Mouse (Mus musculus) cerebellum, adult 2 months (tissue): ENCODE results near the gene Med15. TPM values are rescaled to one million over a fixed set of nuclear protein-coding genes. Genes with fewer than 3 reads are reported as not detected.

Experiments used
- DNase-seq, 2 experiments: peaks; one replicate each; pipeline ENCODE4 v3.0.0; 2021
- H3K27ac ChIP-seq: fragments of 200-500 bp; 2 replicates; pipeline ENCODE4 v1.5.1; 2012; ENCODE audit warnings: low read length, control low read depth, inconsistent platforms; ENCODE audit not compliant: insufficient read depth
- H3K27me3 ChIP-seq: fragments of 200-500 bp; 2 replicates; pipeline ENCODE4 v1.6.1; 2012; ENCODE audit warnings: inconsistent platforms, mild to moderate bottlenecking, low read length, moderate library complexity; ENCODE audit not compliant: control insufficient read depth, insufficient read depth
- H3K4me1 ChIP-seq: fragments of 200-500 bp; 2 replicates; pipeline ENCODE4 v1.6.1; 2011; ENCODE audit warnings: low read length; ENCODE audit not compliant: control insufficient read depth, insufficient read depth
- H3K4me3 ChIP-seq: fragments of 200-500 bp; replicated peaks from 2 replicates; pipeline ENCODE3; 2011; ENCODE audit warnings: mild to moderate bottlenecking, low read depth, low read length, control low read depth; ENCODE audit not compliant: insufficient read depth
- CTCF ChIP-seq: fragments of 200-500 bp; IDR thresholded peaks from 2 replicates; pipeline ENCODE4 v1.5.1; 2011; ENCODE audit warnings: low read depth, mild to moderate bottlenecking, control low read depth, low read length, moderate library complexity, borderline replicate concordance; ENCODE audit not compliant: insufficient read depth
- POLR2A ChIP-seq: fragments of 200-500 bp; IDR thresholded peaks from 2 replicates; pipeline ENCODE4 v1.6.1; 2011; ENCODE audit warnings: low read length, control low read depth, borderline replicate concordance; ENCODE audit not compliant: insufficient read depth
- WGBS: fragments of 180-500 bp; shearing (Covaris S2); methylation state at CpG from one replicate; pipeline ENCODE4 v1.1.7; 2018; 5-methylcytosine and 5-hydroxymethylcytosine counted together
- polyA plus RNA-seq: library from polyadenylated mRNA; depleted of rRNA; stranded (reverse); fragments of >200 nt; gene quantifications from 2 replicates; pipeline ENCODE4 v1.2.3, GENCODE M21; 2012

The Med15 gene
- polyA plus RNA-seq, 1 experiment, result 73.1 TPM

DNA sequence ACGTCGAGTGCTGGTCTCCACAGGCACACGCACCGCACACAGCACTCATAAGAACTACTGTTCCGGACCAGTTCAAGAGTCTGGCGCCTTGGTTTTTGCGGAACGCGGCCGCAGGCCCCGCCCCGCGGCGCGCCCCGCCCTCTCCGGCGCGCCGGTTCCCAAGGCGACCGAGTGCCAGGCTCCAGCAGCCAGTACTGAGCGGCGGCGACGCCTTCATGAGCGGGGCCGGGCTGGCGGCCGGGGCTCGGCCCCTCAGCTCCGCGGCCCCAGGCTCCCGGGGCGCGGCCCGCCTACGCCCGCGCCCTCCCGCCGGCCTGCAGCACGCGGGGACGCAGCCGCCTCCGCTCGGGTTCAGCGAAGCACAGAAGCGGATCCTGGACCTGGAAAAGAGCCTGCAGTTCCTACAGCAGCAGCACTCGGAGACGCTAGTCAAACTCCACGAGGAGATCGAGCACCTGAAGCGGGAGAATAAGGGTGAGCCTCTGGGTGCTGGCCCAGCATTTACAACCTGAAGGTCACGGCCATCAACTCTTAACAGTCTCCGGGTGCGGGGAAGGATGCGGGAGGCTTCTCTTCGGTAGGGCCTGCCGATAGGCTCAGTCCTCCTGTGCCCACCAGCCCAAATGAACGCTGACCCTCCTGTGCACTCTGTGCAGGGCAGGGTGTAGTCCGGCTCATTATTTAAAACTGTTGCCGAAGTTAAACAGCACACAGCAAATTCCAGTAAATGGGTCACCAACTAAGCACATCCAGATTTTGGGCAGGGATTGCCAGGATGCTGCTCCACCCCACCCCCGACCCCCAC lies 86.2 kb downstream of the Med15 start, which contains the start of gene Ccdc74a:
Ccdc74a (plus strand) TSS at position 161 of the 805 bp plus-strand sequence.
- DNase-seq, result peak; percentile 86 to 91
- H3K4me3 ChIP-seq, result peak within 1 kb of the TSS; percentile 65
- peaks cover 54% of the 10 kb centered on the region for H3K4me1 ChIP-seq
- H3K27me3 ChIP-seq, result no peaks in the 10 kb centered on the region
- TF ChIP-seq CTCF (no peak), POLR2A (peak; percentile 53; the same call in 1 of the 2 replicates)
- H3K27ac ChIP-seq, result peak within 1 kb of the TSS; percentile 83
- WGBS, result under 1% methylated on average over 65 of the region's 65 CpGs

DNA sequence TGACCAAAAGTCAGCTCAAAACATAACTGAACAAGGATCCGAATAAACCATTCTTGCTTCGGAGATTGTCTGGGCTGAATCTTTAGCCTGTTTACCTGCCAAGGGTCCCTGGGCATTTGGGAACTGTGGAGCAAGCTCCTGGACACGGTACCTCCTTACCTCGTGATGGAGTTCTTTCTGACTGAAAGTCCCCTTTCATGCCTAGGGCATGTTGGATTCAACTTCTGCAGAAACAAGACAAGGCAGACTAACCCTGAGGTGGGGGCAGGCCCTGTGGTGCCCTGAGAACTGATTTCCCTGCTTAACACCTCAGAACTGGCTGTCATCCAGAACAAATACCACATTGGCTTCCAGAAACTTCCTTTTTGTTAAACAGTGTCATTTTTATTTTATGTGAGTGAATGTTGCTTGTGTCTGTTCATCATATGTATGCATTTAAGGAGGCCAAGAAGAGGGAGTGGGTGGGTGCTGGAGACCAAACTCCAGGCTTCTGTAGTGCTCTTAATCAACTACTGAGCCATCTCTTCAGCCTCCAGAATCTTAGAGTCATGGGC lies 89.2 kb downstream of the Med15 start:
- H3K27me3 ChIP-seq, result no peaks in the 10 kb centered on the region
- peaks cover 42% of the 10 kb centered on the region for H3K4me1 ChIP-seq
- H3K4me3 ChIP-seq, result no peak overlapping the region
- peak overlapping the region; percentile 94 for H3K27ac ChIP-seq
- DNase-seq, result peak; percentile 31
- WGBS, result 77% methylated on average over 4 of the region's 4 CpGs
- TF ChIP-seq CTCF (no peak), POLR2A (no peak)

DNA sequence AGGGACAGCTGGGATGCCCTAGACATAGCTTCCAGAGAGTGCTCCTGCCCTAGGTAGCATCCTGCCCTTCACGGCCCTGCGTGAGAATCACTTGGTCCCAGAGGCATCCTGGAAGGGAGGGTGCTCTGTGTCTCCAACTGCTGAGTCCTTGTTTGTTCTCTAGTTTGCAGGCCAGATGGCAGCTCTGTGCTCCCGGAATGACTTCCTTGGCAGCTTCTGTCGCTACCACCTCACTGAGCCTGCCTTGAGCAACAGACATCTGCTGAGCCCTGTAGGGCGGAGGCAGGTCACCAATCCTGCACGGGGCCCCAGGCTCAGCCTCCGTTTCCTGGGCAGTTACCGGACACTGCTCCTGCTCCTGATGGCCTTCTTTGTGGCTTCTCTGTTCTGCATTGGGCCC lies 90.4 kb downstream of the Med15 start:
- DNase-seq, result peak; percentile 91 to 97
- 4% methylated on average over 8 of the region's 8 CpGs for WGBS
- H3K27me3 ChIP-seq, result no peaks in the 10 kb centered on the region
- TF ChIP-seq CTCF (no peak), POLR2A (peak; percentile 37; the same call in 1 of the 2 replicates)
- peaks cover 34% of the 10 kb centered on the region for H3K4me1 ChIP-seq
- H3K4me3 ChIP-seq, result no peak overlapping the region
- H3K27ac ChIP-seq, result peak overlapping the region; percentile 93

DNA sequence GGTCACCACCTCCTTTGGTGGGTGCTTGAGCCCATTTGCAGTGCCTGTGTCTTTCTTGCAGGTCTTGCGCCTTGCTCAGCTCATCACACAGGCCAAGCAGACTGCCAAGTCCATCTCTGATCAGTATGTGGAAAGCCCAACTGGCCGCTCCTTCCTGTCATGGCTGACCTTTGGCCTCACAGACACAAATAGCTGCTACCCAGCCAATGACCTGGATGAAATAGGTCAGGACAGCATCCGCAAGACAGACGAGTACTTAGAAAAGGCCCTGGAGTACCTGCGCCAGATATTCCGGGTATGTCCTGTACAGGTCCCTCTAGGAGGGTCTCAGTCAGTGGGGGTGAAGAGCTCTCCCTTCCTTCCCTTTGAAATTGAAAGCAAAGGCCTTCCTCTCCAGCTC lies 91.4 kb downstream of the Med15 start:
- Histone ChIP-seq H3K4me1 (peaks cover 34% of the 10 kb centered on the region), H3K27me3 (no peaks in the 10 kb centered on the region), H3K4me3 (no peak overlapping the region), H3K27ac (peak overlapping the region; percentile 63)
- DNase-seq, result peak; percentile 38 to 44
- WGBS, result 77% methylated on average over 6 of the region's 6 CpGs
- TF ChIP-seq POLR2A (no peak), CTCF (no peak)

DNA sequence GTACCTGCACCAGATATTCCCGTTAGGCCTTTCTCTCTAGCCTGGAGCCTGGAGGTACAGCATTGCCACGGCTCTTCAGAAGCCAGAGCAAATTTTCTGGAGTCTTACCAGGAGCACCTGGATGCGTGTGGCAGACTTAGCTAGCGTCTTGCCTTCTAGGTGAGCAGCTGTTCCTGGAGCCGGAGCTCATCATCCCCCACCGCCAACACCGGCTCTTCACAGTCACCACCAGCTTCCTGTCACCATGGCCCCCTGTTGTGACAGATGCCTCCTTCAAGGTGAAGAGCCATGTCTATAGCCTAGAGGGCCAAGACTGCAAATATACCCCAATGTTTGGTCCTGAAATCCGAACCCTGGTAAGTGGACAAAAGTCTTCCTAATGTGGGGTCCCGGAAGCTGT lies 92.0 kb downstream of the Med15 start:
- TF ChIP-seq CTCF (no peak), POLR2A (no peak)
- 74% methylated on average over 9 of the region's 9 CpGs for WGBS
- Histone ChIP-seq H3K27me3 (no peaks in the 10 kb centered on the region), H3K4me3 (no peak overlapping the region), H3K27ac (0 out of 2 replicates have a peak overlapping the region, but pooled peaks have one; percentile 50), H3K4me1 (peaks cover 34% of the 10 kb centered on the region)
- peak; percentile 29 to 34 for DNase-seq

DNA sequence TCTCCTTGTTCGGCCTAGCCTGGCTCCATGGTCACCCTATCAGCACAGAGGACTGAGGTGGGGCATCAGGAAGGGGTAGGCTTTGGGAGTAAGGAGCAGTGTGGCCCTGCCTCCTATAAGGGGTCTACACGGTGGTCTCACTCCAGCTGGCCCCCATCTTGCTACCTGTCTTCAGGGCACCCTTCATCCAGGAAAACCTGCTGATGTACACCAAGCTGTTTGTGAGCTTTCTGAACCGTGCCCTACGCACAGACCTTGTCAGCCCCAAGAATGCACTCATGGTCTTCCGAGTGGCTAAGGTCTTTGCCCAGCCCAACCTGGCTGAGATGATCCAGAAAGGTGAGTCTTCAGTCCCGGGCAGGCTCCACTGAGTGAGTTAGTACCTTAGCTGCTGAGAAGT lies 92.7 kb downstream of the Med15 start:
- no peak for DNase-seq
- no peak for TF ChIP-seq CTCF
- no peak for TF ChIP-seq POLR2A
- Histone ChIP-seq H3K27ac (0 out of 2 replicates have a peak overlapping the region, but pooled peaks have one; percentile 4), H3K4me1 (peaks cover 34% of the 10 kb centered on the region), H3K4me3 (no peak overlapping the region), H3K27me3 (no peaks in the 10 kb centered on the region)
- WGBS, result 97% methylated on average over 6 of the region's 6 CpGs

DNA sequence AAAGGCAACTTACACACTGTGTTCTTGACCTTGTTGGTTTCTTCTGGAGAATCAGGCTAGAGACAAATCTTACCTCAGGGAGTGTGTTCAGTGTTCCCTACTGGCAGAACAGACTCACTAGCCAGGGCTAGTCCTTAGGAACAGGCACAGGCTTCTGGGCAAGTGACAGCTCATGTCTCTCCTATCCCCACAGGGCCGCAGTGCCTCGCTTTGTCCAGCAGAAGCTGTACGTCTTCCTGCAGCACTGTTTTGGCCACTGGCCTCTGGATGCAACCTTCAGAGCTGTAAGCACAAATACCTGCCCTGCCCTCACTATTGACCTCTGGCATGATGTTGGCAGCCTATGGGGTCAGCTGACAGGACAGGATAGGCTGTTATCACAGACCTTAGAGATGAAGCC lies 93.6 kb downstream of the Med15 start:
- no peak overlapping the region for H3K27ac ChIP-seq
- H3K27me3 ChIP-seq, result no peaks in the 10 kb centered on the region
- H3K4me1 ChIP-seq, result peaks cover 34% of the 10 kb centered on the region
- no peak overlapping the region for H3K4me3 ChIP-seq
- no peak for TF ChIP-seq POLR2A
- no peak for TF ChIP-seq CTCF
- whole genome bisulfite sequencing, result 85% methylated on average over 3 of the region's 3 CpGs
- no peak for DNase-seq

DNA sequence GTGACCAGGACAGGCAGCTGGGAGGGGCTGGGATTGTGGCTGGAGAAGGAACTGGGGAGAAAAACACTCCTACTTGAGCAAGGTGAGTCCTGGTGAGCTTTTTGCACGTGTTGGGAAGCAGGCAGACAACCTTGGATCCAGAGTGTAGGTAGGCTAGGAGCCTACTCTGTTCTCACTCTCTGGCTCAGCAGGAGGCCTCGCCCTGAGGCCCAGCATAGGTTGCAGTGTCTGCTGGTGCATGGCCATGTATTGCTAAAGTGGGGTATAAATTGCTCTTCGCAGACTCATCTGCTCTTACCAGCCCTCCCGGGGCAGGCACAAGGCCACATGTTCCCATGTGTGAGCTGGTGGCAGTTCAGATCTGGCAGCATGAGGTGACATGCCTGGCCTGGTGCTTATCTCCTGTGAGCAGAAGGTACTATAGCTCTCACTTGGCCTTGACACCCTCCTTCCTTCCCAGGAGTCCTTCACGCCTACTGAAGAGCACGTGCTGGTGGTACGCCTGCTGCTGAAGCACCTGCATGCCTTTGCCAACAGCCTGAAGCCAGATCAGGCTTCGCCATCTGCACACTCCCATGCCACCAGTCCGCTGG lies 94.6 kb downstream of the Med15 start:
- Histone ChIP-seq H3K4me3 (no peak overlapping the region), H3K27me3 (no peaks in the 10 kb centered on the region), H3K27ac (no peak overlapping the region), H3K4me1 (peaks cover 26% of the 10 kb centered on the region)
- no peak for TF ChIP-seq POLR2A
- TF ChIP-seq CTCF, result no peak
- peak in 1 of 2 experiments; percentile 16 for DNase-seq
- WGBS, result 60% methylated on average over 9 of the region's 9 CpGs
